Mouse (Mus musculus) embryonic facial prominence, embryonic 15.5 days (tissue): ENCODE data around the gene Sbk2. TPM values are rescaled to one million over a fixed set of nuclear protein-coding genes. Genes with fewer than 3 reads are reported as not detected.

Experiments
- ATAC-seq: fragments of 200-750 bp; cut with Nextera tagmentation; 2 replicates; pipeline ENCODE4 v1.8.0; 2017; ENCODE audit warnings: low read depth, moderate TSS enrichment; ENCODE audit not compliant: insufficient number of reproducible peaks, low FRiP score, low TSS enrichment
- H3K27ac ChIP-seq: fragments of 300-500 bp; sonication (generic); replicated peaks from 2 replicates; pipeline ENCODE4 v1.5.1; 2015; ENCODE audit warnings: mild to moderate bottlenecking, inconsistent platforms
- H3K27me3 ChIP-seq: fragments of 300-500 bp; sonication (generic); 2 replicates; pipeline ENCODE4 v1.6.1; 2015; ENCODE audit warnings: inconsistent platforms
- H3K36me3 ChIP-seq: fragments of 300-500 bp; sonication (generic); 2 replicates; pipeline ENCODE4 v1.6.1; 2015; ENCODE audit warnings: mild to moderate bottlenecking, inconsistent platforms
- H3K4me1 ChIP-seq: fragments of 300-500 bp; sonication (generic); 2 replicates; pipeline ENCODE4 v1.6.1; 2015; ENCODE audit warnings: inconsistent platforms
- H3K4me2 ChIP-seq: fragments of 300-500 bp; sonication (generic); replicated peaks from 2 replicates; pipeline ENCODE4 v1.6.1; 2015; ENCODE audit warnings: mild to moderate bottlenecking, inconsistent platforms
- H3K4me3 ChIP-seq: fragments of 300-500 bp; sonication (generic); replicated peaks from 2 replicates; pipeline ENCODE4 v1.5.1; 2015; ENCODE audit warnings: mild to moderate bottlenecking, inconsistent platforms
- H3K9ac ChIP-seq: fragments of 300-500 bp; sonication (generic); 2 replicates; pipeline ENCODE4 v1.6.1; 2015; ENCODE audit warnings: inconsistent platforms
- H3K9me3 ChIP-seq: fragments of 300-500 bp; sonication (generic); replicated peaks from 2 replicates; pipeline ENCODE4 v1.6.1; 2016; ENCODE audit warnings: inconsistent platforms
- WGBS: fragments of 180-500 bp; shearing (Covaris S2); methylation state at CpG from one replicate; pipeline ENCODE4 v1.1.7; 2015; 5-methylcytosine and 5-hydroxymethylcytosine counted together
- polyA plus RNA-seq: library from polyadenylated mRNA; unstranded; fragments of >200 nt; fragmentation: Nextera tagmentation; extraction: Ambion mirVana; gene quantifications from 2 replicates; pipeline ENCODE4 v1.2.1, GENCODE M21; 2015

Gene Sbk2
- polyA plus RNA-seq, 1 experiment from 2014 or later, result 0.32 TPM

DNA sequence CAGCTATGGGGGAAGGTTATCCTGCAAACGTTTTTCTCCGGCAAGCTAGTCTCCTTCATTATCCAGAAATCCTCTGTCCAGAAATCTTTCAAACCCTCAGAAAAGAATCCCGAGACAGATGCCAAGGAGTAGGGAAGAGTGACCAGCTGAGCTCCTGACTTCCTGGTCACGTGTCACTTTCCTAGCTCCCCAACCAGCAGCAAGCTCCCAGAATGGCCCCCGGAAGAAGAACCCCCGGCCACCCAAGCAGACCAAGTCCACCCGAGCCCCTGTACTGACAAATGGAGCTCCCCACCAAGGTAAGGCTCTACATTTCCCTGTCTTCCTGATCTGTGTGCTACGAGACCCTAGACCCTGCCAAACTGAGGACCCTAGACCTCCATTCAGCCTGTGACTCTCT, 36.5 kb downstream of the Sbk2 start:
- no peak overlapping the region for H3K4me3 ChIP-seq
- no peak overlapping the region for H3K4me2 ChIP-seq
- H3K9ac ChIP-seq, result no peak overlapping the region

DNA sequence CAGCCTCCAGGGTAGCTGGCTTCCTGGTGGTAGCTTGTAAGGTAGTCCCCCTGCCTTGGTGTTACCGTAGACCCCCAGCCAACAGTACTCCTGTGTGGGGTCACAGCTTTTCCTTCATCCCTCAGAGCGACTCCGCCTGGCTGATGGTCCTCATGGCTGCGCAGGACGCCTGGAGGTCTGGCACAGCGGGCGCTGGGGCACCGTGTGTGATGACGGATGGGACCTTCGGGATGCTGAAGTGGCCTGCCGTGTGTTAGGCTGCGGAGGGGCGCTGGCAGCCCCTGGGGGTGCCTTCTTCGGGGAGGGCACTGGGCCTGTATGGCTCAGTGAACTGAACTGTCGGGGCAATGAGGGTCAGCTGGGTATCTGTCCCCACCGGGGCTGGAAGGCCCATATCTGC, 37.4 kb downstream of the Sbk2 start:
- Histone ChIP-seq H3K4me1 (peaks cover 48% of the 10 kb centered on the region), H3K27me3 (no peaks in the 10 kb centered on the region)

More for the DNA sequence above, 36.5 kb downstream of the Sbk2 start:
- 66% methylated on average over 8 of the region's 8 CpGs for WGBS
- Histone ChIP-seq H3K36me3 (no peaks in the 10 kb centered on the region), H3K27ac (no peak overlapping the region), H3K9me3 (no peaks in the 10 kb centered on the region), H3K27me3 (no peaks in the 10 kb centered on the region), H3K4me1 (peaks cover 41% of the 10 kb centered on the region)
- no peak for ATAC-seq

DNA sequence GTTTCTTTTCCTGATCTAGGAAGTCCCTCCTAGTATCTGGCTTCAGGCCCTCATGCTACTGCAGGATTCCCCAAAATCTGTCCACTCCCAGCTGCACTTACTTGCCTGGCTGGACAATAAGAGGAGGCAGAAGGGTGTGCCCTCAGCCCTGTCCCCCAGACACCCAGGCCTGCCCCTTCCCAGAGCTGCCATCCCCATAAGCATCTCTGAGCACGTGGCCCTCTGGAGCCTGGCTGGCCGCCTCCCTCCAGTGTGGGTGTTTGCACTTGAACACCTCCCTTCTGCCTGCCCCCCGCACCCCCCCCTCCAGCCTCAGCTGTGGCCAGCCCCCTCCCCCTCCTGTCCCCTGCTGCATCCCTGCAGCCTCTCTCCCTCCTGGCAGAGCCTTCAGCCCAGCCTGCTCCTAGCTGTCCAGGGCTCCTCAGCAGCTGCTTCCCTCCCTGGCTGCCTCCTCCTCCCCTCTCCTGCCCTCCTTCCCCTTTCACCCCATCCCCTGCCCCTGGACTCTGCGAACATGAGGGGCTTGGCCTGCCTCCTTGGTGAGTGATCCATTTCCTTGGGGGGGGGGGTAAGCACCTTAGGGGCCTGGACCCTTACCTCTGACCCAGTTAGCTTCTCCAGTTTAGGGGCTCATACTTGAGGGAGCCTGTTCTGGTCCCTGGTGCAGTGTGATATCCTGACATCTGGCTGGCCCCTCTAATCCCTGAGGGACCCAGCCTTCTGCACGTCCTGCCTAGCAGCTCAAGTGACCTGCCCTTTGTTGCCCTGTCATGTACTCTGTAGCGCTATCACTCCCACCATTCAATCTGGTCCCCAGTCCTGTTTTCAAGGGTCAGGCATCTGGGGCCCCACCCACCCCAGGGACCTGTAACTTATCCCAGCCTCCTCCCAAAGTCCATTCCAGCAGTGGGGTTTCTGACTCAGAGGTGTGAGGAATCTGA, 38.5 kb downstream of the Sbk2 start, which contains the start of gene Ssc5d:
Ssc5d (plus strand) TSS at position 345 of the 941 bp plus-strand sequence.
- peak within 1 kb of the TSS; percentile 4; the same call in 1 of the 2 replicates for H3K4me3 ChIP-seq

More for the DNA sequence above, 37.4 kb downstream of the Sbk2 start:
- WGBS, result 78% methylated on average over 16 of the region's 16 CpGs
- H3K4me3 ChIP-seq, result no peak overlapping the region
- no peaks in the 10 kb centered on the region for H3K36me3 ChIP-seq
- no peak overlapping the region for H3K4me2 ChIP-seq
- no peak overlapping the region for H3K9ac ChIP-seq
- H3K27ac ChIP-seq, result no peak overlapping the region
- no peak for ATAC-seq
- no peaks in the 10 kb centered on the region for H3K9me3 ChIP-seq

DNA sequence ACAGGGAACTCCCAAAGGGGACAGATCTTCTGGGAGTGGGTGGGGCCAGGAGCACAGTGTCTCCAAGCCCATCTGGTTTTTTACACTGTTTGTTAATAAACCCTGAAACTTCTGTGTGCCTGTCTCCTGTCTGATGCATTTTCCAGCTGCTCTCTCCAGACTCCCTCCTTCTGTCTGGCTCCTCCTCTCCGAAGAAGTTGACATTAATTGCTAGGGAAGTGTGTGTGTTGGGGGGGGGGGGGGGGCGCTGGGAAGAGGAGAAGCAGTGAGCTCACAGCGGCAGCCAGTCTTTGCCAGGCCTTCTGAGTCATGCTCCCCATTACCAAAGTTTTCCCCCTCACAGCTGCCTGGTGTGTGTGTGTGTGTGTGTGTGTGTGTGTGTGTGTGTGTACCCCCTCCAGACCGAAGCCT, 39.3 kb downstream of the Sbk2 start:
- Histone ChIP-seq H3K9me3 (no peaks in the 10 kb centered on the region), H3K4me1 (peaks cover 51% of the 10 kb centered on the region), H3K36me3 (peaks cover 13% of the 10 kb centered on the region), H3K27me3 (no peaks in the 10 kb centered on the region), H3K27ac (peak overlapping the region; percentile 91), H3K4me3 (peak overlapping the region; percentile 4; the same call in 1 of the 2 replicates), H3K4me2 (0 out of 2 replicates have a peak overlapping the region, but pooled peaks have one; percentile 10), H3K9ac (no peak overlapping the region)
- ATAC-seq, result peak; percentile 56
- 3% methylated on average over 3 of the region's 4 CpGs for WGBS

More for the DNA sequence above, 38.5 kb downstream of the Sbk2 start, which contains the start of gene Ssc5d:
- Histone ChIP-seq H3K9ac (no peak within 1 kb of the TSS), H3K4me2 (peak within 1 kb of the TSS; percentile 59; the same call in 1 of the 2 replicates), H3K4me1 (peaks cover 51% of the 10 kb centered on the region), H3K36me3 (peaks cover 5% of the 10 kb centered on the region), H3K9me3 (no peaks in the 10 kb centered on the region), H3K27me3 (no peaks in the 10 kb centered on the region), H3K27ac (peak within 1 kb of the TSS; percentile 91)
- WGBS, result 10% methylated on average over 6 of the region's 6 CpGs
- ATAC-seq, result peak; percentile 47

DNA sequence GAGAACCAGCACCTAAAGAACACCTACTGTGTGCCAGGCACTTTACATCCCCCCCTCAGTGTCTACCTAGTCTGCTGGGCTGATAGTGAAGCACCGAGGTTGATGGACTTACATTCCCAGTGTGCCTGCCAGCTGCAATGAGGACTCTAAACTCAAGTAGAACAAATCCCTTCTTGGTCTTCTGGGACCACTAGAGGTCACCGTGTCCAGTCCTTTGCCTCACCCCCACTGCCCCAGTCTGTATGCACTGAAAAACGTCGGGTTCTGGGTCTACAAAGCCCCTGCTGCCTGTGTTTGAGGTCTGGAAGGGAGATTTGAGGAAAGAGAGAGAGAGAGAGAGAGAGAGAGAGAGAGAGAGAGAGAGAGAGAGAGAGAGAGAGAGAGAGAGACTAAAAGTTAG, 39.7 kb downstream of the Sbk2 start:
- Histone ChIP-seq H3K27me3 (no peaks in the 10 kb centered on the region), H3K4me2 (peak overlapping the region; percentile 59), H3K9ac (no peak overlapping the region; the same call in 1 of the 2 replicates), H3K9me3 (no peaks in the 10 kb centered on the region), H3K4me1 (peaks cover 51% of the 10 kb centered on the region), H3K36me3 (peaks cover 17% of the 10 kb centered on the region), H3K4me3 (peak overlapping the region; percentile 34), H3K27ac (peak overlapping the region; percentile 91)
- no peak for ATAC-seq
- under 1% methylated on average over 4 of the region's 4 CpGs for WGBS

DNA sequence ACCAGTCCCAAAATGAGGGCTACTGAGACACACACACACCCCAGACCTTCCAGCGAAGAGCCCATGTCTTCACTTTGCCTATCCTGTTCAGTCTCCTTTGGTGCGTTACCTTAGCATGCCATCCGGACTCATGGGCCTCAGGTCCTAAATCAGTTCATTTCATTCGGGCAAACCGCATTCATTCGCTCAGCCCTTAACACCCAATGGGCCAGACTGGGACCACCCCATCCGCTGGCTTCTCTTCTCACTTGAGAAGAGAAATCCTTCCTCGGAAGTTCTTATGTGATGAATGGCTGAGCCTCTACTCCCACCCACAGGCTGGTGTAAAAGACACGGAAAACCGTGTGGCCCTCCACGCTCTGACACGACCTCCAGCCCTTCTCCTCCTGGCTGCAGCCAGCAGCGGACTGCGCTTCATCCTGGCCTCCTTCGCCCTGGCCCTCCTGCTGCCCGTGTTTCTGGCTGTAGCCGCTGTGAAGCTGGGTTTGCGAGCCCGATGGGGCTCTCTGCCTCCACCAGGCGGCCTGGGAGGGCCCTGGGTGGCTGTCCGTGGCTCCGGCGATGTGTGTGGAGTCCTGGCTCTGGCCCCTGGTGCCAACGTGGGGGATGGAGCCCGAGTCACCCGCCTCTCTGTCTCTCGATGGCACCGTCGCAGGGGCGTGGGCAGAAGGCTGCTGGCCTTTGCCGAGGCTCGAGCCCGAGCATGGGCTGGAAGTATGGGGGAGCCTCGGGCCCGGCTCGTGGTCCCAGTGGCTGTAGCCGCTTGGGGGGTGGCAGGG, 40.4 kb downstream of the Sbk2 start:
- Histone ChIP-seq H3K4me3 (peak overlapping the region; percentile 34), H3K9me3 (no peaks in the 10 kb centered on the region), H3K27ac (peak overlapping the region; percentile 91), H3K9ac (peak overlapping the region; percentile 5; the same call in 1 of the 2 replicates), H3K27me3 (no peaks in the 10 kb centered on the region), H3K4me1 (peaks cover 51% of the 10 kb centered on the region), H3K4me2 (peak overlapping the region; percentile 59), H3K36me3 (peaks cover 24% of the 10 kb centered on the region)
- 5% methylated on average over 37 of the region's 37 CpGs for WGBS
- no peak for ATAC-seq

DNA sequence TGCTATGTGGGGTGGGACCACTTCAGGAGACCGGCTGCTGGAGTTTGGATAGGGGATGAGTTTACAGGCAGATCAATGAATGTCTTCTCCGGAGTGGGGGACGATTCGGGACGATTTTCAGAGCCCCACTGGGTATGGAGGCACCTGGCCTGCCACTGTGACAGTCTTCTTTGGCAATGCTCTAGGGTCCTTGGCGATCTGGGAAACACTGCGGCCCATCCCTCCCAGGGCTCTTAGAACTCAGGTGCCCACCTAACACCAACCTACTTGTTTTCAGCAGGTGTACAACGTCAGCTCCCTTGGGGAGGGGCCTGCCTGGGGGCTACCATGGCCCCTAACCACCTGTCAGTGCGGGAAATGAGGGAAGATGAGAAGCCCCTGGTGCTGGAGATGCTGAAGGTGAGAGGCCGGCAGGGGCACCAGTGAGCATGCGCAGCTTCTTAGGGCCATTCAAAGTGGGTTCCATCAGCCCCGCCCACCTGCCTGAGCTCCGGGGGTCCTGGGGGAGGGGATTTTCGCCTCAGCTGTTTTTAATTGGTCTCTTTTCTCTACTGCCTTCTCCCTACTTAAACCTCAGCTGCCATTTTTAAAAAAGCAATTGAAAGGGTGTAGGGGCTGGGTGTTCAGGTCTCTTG, 41.2 kb downstream of the Sbk2 start:
- Histone ChIP-seq H3K36me3 (peaks cover 31% of the 10 kb centered on the region), H3K9me3 (no peaks in the 10 kb centered on the region), H3K4me2 (peak overlapping the region; percentile 59), H3K4me3 (peak overlapping the region; percentile 34), H3K9ac (0 out of 2 replicates have a peak overlapping the region, but pooled peaks have one; percentile 22), H3K27me3 (no peaks in the 10 kb centered on the region), H3K4me1 (peaks cover 51% of the 10 kb centered on the region), H3K27ac (peak overlapping the region; percentile 91)
- peak; percentile 1; the same call in 1 of the 2 replicates for ATAC-seq
- 2% methylated on average over 14 of the region's 14 CpGs for WGBS

DNA sequence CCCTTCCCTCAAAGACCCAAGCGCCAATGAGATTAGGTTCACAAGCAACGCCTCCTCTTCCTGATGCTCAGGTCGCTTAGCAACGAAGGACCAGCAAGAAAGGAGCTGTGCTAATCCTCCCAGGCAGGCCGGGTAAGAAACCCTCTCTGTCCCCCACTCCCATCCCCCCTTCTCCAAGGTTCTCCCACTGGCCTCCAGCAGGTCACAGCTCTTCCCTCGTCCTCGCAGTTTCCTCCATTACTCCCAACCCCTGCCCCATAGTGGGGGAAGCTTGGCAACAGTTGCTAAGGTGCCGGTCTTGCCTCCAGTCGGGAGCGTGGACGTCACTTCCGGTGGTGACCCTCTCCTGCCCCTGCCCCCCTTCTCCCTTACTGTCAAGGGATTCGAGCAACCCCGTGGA, 41.7 kb downstream of the Sbk2 start:
- peaks cover 51% of the 10 kb centered on the region for H3K4me1 ChIP-seq

DNA sequence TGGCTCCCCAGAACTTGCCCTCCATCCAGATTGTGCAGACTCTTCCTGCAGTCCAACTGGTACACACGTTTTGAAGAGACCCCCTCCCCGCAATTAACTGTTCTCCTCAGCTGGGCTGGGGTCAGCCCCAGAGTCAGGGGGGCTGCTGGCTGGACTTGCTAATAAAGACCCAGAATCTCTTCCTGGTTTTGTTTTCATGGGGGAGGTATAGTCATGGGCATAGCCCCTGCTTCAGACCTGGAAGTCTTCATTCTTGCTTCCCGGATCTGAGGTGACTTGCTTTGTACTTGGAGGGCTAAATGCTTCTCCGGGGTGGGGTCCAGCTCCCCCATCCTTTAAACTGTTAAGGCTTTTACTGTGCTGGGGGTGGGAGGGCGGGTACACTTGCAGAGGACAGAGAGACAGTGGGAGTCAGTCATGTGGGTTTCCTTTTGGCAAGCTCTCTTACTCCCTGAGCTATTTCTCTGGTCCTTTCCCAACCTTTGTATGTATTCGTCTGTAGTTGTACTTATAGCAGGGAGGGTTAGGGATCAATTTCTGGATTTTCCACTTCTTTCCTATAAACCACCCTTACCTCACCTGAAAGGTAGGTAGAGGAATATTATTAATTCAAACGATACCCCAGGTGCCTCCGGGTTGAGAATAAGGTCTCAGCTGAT, 42.3 kb downstream of the Sbk2 start, which contains the start of gene Nat14:
Nat14 (plus strand) TSS at position 205 of the 659 bp plus-strand sequence.
- ATAC-seq, result no peak
- H3K9me3 ChIP-seq, result no peaks in the 10 kb centered on the region

More for the DNA sequence above, 41.7 kb downstream of the Sbk2 start:
- no peaks in the 10 kb centered on the region for H3K9me3 ChIP-seq
- 1% methylated on average over 14 of the region's 14 CpGs for WGBS
- peak; percentile 9; the same call in 1 of the 2 replicates for ATAC-seq
- peak overlapping the region; percentile 34 for H3K4me3 ChIP-seq
- H3K36me3 ChIP-seq, result peaks cover 35% of the 10 kb centered on the region
- no peaks in the 10 kb centered on the region for H3K27me3 ChIP-seq
- H3K27ac ChIP-seq, result peak overlapping the region; percentile 91
- H3K4me2 ChIP-seq, result peak overlapping the region; percentile 59
- H3K9ac ChIP-seq, result 0 out of 2 replicates have a peak overlapping the region, but pooled peaks have one; percentile 22

More for the DNA sequence above, 42.3 kb downstream of the Sbk2 start, which contains the start of gene Nat14:
- peak within 1 kb of the TSS; percentile 59 for H3K4me2 ChIP-seq
- 29% methylated on average over 8 of the region's 8 CpGs for WGBS
- peak within 1 kb of the TSS; percentile 34 for H3K4me3 ChIP-seq
- H3K27ac ChIP-seq, result peak within 1 kb of the TSS; percentile 91
- no peaks in the 10 kb centered on the region for H3K27me3 ChIP-seq
- H3K9ac ChIP-seq, result 0 out of 2 replicates have a peak within 1 kb of the TSS, but pooled peaks have one; percentile 22
- H3K4me1 ChIP-seq, result peaks cover 55% of the 10 kb centered on the region
- peaks cover 41% of the 10 kb centered on the region for H3K36me3 ChIP-seq
